Mouse (Mus musculus) brain, embryonic 14.5 days (tissue): ENCODE data around the gene F11. TPM values are rescaled to one million over a fixed set of nuclear protein-coding genes. Genes with fewer than 3 reads are reported as not detected.

Source experiments
- DNase-seq: peaks from one replicate; pipeline ENCODE4 v3.0.0-alpha.2; 2011; ENCODE audit warnings: low read depth
- CTCF ChIP-seq: fragments of 200-500 bp; IDR thresholded peaks from 2 replicates; pipeline ENCODE4 v1.5.1; 2012; ENCODE audit warnings: inconsistent platforms, mild to moderate bottlenecking, moderate library complexity, borderline replicate concordance; ENCODE audit not compliant: insufficient read depth, insufficient read length; ENCODE audit errors: extremely low read depth
- POLR2A ChIP-seq: fragments of 200-500 bp; IDR thresholded peaks from 2 replicates; pipeline ENCODE4 v1.6.1; 2012; ENCODE audit warnings: mild to moderate bottlenecking, inconsistent platforms, borderline replicate concordance; ENCODE audit not compliant: poor library complexity, insufficient read depth, insufficient read length, severe bottlenecking; ENCODE audit errors: extremely low read depth
- polyA plus RNA-seq: library from polyadenylated mRNA; depleted of rRNA; stranded (reverse); fragments of >200 nt; gene quantifications from 2 replicates; pipeline ENCODE4 v1.2.3, GENCODE M21; 2012; rRNA removed

Gene F11
- polyA plus RNA-seq, 1 experiment = not detected

- no peak for DNase-seq
- TF ChIP-seq POLR2A (no peak), CTCF (no peak)
These were observed 22.5 kb downstream of the F11 start for GRCm38 (mm10) chr8:45239363-45239762.

DNA sequence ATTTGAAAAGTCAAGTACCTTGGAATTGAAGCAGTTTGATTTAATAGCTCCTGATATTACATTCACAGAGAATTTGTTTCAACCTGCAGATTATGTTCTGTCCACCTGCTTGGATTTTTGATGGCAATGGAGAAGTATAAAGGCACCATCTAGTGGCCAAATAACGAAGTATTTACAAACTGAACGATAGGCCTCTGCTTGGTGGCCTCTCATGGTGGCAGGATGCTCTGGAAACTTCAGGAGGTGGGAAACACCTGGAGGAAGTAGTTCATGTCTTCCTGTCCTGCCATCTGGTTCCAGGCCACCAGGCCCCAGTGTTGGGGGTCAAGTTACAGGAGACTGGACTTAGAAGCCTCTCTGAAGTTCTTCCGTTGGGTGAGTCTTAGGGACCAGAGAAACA is 23.5 kb downstream of the F11 start:
- TF ChIP-seq CTCF (peak; percentile 55; the same call in 1 of the 2 replicates), POLR2A (no peak)

GRCm38 (mm10) chr8:45236164-45236912 is 25.5 kb downstream of the F11 start:
- TF ChIP-seq CTCF (peak; percentile 80), POLR2A (no peak)
- DNase-seq = peak; percentile 89

More for the DNA sequence above, 23.5 kb downstream of the F11 start:
- DNase-seq = peak; percentile 77

GRCm38 (mm10) chr8:45235228-45235627 is 26.6 kb downstream of the F11 start:
- no peak for DNase-seq
- no peak for TF ChIP-seq POLR2A
- TF ChIP-seq CTCF = no peak

DNA sequence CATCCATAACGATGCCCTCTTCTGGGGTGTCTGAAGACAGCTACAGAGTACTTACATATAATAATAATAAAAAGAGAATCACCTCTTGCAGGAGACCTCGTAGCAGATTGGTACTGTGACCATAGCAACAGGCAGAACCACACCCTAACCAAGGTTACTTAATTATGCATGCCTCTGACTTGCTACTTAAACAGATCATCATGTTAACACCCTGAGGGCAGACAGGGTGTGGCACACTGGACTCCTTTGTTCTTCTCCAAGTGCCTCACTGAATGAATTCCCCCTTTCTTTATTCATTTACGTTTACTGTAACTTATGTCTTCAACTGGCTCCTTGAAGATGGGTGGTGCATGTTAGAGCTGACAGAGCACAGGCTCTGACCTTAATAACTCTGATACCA is 28.6 kb downstream of the F11 start:
- no peak for DNase-seq

DNA sequence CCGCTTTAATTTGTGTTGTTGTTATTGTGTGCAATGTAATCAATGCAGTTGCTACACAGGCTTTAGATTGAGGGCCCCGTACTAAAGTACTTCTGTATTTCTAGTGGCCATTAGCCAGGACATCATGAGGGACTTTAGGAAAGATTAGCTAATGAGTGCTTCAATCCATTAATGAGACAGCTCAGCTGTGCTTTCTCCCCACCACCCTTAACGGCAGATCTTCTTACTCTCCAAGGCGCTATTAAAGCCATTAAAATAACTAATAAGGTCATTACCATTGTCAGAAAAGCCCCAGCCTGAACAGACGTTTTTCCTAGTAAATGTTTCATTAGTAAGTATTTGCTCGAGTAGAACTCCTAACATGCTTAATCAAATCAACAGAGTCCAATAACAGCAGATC is 59.4 kb downstream of the F11 start:
- TF ChIP-seq CTCF (no peak), POLR2A (no peak)

More for the DNA sequence above, 28.6 kb downstream of the F11 start:
- no peak for TF ChIP-seq CTCF
- TF ChIP-seq POLR2A = no peak

DNA sequence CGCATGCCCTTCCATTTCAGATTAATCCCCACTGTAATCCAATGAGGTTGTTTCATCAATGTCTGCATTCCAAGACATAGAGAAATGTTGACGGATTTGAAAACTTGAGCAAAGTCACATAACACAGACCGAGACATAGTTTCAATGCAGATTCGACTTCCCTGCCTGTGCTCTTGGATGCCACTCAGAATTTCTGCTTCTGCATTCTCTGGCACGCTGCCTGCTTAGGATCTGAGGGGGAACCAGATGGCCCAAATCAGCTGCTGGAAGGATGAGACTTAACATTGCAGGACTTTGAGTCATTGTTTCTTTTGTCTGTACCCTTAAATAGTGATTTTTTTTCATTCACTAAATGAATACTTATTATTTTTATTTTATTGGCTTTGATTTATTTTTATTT is 60.2 kb downstream of the F11 start:
- DNase-seq = peak; percentile 86
- TF ChIP-seq CTCF = no peak
- no peak for TF ChIP-seq POLR2A

More for the DNA sequence above, 59.4 kb downstream of the F11 start:
- peak; percentile 75 for DNase-seq

- peak; percentile 54 for DNase-seq
- TF ChIP-seq CTCF (no peak), POLR2A (no peak)
These were observed 64.5 kb downstream of the F11 start for GRCm38 (mm10) chr8:45197294-45197693.

- peak; percentile 61 for DNase-seq
- no peak for TF ChIP-seq POLR2A
These were observed 65.8 kb downstream of the F11 start for GRCm38 (mm10) chr8:45195954-45196526.

Other genes starting within 250 kb of the F11 start
- 0.34 and 0.41 TPM in 2 replicates for gene Mtnr1a, start 192.9 kb downstream of the F11 start, polyA plus RNA-seq
- gene Klkb1, start 32.8 kb upstream of the F11 start, polyA plus RNA-seq = 0.03 TPM in 2 replicates
- not detected in 2 replicates for gene Gm45753, start 46.4 kb upstream of the F11 start, polyA plus RNA-seq
- 0.82 and 1.3 TPM in 2 replicates for gene Cyp4v3, start 71.2 kb upstream of the F11 start, polyA plus RNA-seq
- 5.1 and 7.9 TPM in 2 replicates for gene Fam149a, start 120.3 kb upstream of the F11 start, polyA plus RNA-seq
- 1.2 and 1.3 TPM in 2 replicates for gene Tlr3, start 149.0 kb upstream of the F11 start, polyA plus RNA-seq
- 78.0 and 81.7 TPM in 2 replicates for gene Sorbs2, start 245.8 kb upstream of the F11 start, polyA plus RNA-seq